Mouse (Mus musculus): ENCODE results near the gene Polr3k. TPM values are rescaled to one million over a fixed set of nuclear protein-coding genes. Genes with fewer than 3 reads are reported as not detected.

Gene Polr3k
- 10 to 100 TPM; 27.3 to 30.2 TPM for total RNA-seq (2021)
- long read RNA-seq, transcript Polr3k-201 (3 exons, 2,948 nt): major isoform, 34 of 35 reads
- long read RNA-seq, partial matches to known transcripts: 0 of 35 reads
- long read RNA-seq, other reads (novel, unspliced or antisense): 1 of 35 reads

- DNase-seq (ENCODE audit: low spot score in 2 of 2): peak; percentile 96 to 98
These were observed at the start of gene Polr3k for GRCm38 (mm10) chr2:181863791-181864535. Gene Polr3k (plus strand): TSS chr2:181864337.

DNA sequence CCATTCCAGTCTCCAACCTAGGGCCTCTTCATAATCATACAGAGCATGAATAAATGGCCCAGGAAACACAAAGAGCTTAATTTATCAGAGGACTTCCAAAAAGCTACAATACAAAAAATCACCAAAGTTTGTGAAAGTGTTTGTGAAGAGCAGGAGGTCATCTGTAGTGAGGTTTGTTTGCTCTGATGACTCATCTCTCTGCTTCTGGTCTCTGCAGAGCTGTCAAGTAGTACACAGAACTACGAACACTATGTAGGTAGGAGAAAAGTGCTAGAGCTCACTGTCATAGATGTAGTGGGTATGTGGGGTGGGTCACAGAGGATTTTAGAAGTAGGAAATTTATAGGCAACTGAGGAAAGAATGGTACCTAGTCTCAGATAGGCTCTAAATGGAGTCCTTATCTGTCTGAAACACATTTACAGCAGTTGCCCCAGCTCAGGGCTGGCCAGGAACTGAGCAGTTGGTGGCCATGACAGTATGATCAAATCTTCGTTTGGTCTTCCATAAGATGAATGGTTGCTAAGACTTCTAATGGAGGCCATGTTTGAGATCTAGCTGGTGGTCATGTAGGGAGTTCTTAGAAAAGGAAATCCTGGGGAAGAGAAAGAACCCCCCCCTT is 35.0 kb upstream of the Polr3k start:
- no peak for DNase-seq (ENCODE audit: low spot score in 2 of 2)

DNA sequence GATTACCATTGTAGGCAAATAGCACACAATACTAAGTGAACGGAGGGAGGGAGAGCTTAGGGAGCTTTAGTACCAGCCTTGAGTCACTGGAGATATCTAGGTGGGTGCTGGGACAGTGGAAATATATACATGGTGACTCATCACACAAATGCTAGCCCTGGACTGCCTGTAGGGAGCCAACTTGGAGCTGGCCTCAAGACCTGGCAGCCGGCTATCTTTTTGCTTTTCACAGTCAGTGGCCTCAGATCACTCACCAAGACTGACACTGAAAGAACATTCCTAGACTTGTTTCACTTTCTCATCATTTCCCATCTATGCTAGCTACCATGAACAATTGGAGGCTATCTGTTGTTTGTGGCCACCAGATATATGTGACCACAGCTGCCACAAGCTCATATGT is 31.4 kb upstream of the Polr3k start:
- DNase-seq (ENCODE audit: low spot score in 2 of 2): no peak

GRCm38 (mm10) chr2:181837372-181838292 is 26.5 kb upstream of the Polr3k start, which contains the start of gene Pcmtd2:
Gene Pcmtd2 (plus strand): TSS chr2:181837854.
- peak; percentile 90 to 95 for DNase-seq (ENCODE audit: low spot score in 2 of 2)

GRCm38 (mm10) chr2:181838293-181838680 is 25.9 kb upstream of the Polr3k start:
- DNase-seq (ENCODE audit: low spot score in 2 of 2): peak in 1 of 2 experiments; percentile 15

- DNase-seq (ENCODE audit: low spot score in 2 of 2): no peak
These were observed 18.3 kb upstream of the Polr3k start for GRCm38 (mm10) chr2:181845709-181846394.

GRCm38 (mm10) chr2:181864536-181864860 is 361 bp downstream of the Polr3k start:
- DNase-seq (ENCODE audit: low spot score in 2 of 2): no peak

DNA sequence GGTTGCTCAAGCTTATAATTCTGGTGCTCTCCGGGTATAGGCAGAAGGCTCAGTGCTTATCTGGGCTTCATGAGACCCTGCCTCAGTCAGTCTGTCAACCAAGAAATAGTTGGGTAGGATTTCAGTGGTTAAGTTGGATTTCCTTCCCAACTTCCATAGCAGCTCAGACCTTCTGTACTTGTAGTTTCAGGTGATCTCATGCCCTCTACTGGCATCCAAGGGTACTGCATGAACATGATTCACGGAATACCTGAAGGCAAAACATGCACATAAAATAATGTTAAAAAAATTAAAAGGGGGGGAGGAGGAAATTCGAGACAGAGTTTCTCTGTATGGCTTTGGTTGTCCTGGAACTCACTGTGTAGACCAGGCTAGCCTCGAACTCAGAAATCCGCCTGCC is 2.8 kb downstream of the Polr3k start:
- DNase-seq (ENCODE audit: low spot score in 2 of 2): peak; percentile 47 to 89

- DNase-seq (ENCODE audit: low spot score in 2 of 2): no peak
These were observed 6.9 kb downstream of the Polr3k start for GRCm38 (mm10) chr2:181871039-181871438.

- no peak for DNase-seq (ENCODE audit: low spot score in 2 of 2)
These were observed 14.8 kb downstream of the Polr3k start for GRCm38 (mm10) chr2:181878903-181879302.

GRCm38 (mm10) chr2:181883022-181883749 is 19.0 kb downstream of the Polr3k start:
- DNase-seq (ENCODE audit: low spot score in 2 of 2): no peak

DNA sequence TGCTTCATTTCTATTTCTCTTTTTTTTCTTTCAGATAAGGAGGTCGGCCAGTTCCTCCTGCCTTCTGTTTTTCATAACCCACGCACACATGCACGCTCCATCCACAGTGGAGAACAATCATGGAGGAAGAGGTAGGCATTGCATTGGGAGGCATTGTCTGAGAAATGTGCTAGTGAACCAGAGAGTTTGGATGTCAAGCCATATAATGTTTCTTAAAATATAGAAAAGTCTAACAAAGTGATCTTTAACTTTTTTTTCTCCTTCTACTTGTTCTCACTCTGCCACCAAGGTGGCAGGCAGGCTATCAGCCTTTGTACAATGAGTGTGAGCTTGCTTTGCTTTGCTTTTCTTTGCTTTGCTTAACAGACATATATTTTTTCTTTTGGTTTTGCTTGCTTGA is 53.7 kb downstream of the Polr3k start:
- no peak for DNase-seq (ENCODE audit: low spot score in 2 of 2)

DNA sequence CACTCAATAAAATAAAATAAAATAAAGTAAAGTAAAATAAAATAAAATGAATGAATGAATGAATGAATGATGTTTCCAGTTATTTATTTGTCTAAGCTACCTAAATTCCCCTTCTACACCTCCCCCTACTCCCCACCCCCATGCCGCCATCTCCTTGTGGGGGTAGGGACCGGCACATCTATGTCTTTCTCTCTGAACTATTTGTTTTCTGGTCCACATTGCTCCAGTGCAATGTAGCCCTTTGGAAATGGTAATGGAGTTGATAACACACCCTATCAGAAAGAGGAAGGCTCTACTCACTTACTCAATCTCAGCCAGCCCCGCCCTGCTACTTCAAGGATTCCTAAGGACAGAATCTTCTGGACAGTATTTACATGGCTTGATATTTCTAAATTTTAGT is 54.4 kb downstream of the Polr3k start:
- no peak for DNase-seq (ENCODE audit: low spot score in 2 of 2)

Other genes starting within 250 kb of the Polr3k start
- 1 to 10 TPM in 1 of 2 experiments, under 1 TPM in 1; 0.91 to 2.1 TPM for gene Gm29797, start 207.3 kb upstream of the Polr3k start, total RNA-seq (2021)
- 10 to 100 TPM; 11.3 to 12.6 TPM for gene Sox18, start 192.7 kb upstream of the Polr3k start, total RNA-seq (2021)
- 10 to 100 TPM; 48.3 to 55.1 TPM for gene Tcea2, start 184.0 kb upstream of the Polr3k start, total RNA-seq (2021)
- 10 to 100 TPM; 41.7 to 47.2 TPM for gene Rgs19, start 170.4 kb upstream of the Polr3k start, total RNA-seq (2021)
- gene Lkaaear1, start 165.9 kb upstream of the Polr3k start, total RNA-seq (2021): not detected
- 10 to 100 TPM; 50.6 to 52.4 TPM for gene Oprl1, start 149.3 kb upstream of the Polr3k start, total RNA-seq (2021)
- 10 to 100 TPM; 26.0 to 28.5 TPM for gene Myt1, start 101.0 kb upstream of the Polr3k start, total RNA-seq (2021)
- gene Pcmtd2, start 26.5 kb upstream of the Polr3k start, total RNA-seq (2021): 10 to 100 TPM; 86.1 to 89.1 TPM
- not detected for gene Gm14496, start 126.8 kb downstream of the Polr3k start, total RNA-seq (2021)

Data from layer of hippocampus, adult 18-20 months (tissue).